Mouse (Mus musculus): ENCODE measurements around the gene Mcm6. TPM values are rescaled to one million over a fixed set of nuclear protein-coding genes. Genes with fewer than 3 reads are reported as not detected.

The Mcm6 gene
- polyA plus RNA-seq, 1 experiment: 76.2 TPM

DNA sequence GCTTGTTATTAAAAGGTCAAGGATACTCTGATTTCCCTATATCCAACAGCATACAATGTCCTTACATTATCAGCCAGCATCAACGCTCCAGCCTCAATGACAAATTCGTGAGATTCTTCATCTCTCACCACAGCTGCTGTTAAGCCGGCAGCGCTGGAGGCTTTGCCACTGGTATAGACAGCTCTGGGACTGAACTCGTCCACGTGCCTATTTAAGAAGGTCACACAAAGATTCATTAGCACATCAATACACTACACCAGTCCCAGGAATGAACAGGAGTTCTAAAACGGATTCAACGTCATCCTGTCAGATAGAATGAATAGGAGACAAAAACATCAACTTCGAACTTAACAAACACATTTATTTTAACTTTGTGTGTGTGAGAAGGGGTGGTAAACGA lies 15.2 kb downstream of the Mcm6 start:
- Histone ChIP-seq H3K4me1 (replicated peaks; ENCODE audit: control insufficient read depth, insufficient read depth, low read length) (no peaks in the 10 kb centered on the region), H3K36me3 (ENCODE audit: control insufficient read depth, insufficient read depth, low read length) (peaks cover 87% of the 10 kb centered on the region)

DNA sequence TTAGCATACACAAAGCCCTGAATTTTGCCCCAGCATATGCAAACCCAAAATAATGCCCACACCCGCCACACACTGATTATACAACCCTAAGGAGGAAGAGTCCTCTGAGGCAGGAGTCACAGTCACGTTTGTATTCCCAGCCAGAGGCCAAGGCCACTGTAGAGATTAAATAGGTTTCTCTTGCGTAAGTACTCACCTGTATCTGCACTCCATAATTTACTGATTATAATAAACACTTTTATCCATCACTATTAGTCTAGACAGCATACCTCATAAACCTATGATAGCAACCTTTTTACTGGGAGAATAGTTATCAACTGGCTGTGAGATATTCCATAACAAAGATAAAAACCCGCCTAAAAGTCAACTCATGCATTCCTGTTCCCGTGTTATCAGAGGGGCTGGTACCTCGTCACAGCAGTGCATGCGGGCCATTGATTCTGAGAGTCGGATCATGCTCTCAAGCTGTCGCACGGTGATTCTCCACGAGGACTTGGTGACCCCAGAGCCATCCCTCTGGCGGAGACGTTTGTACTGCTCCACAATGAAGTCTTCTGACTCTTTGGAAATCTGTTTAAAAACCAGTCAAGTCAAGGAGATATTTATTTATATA lies 21.6 kb downstream of the Mcm6 start:
- no peak for TF ChIP-seq CTCF (IDR thresholded peaks at IDR 0.05; ENCODE audit: borderline replicate concordance, control insufficient read depth, extremely low read depth, insufficient read depth, low read length, poor library complexity)
- no peak for TF ChIP-seq POLR2A (IDR thresholded peaks at IDR 0.05; ENCODE audit: control insufficient read depth, extremely low read depth, insufficient read depth, low read length, poor library complexity)
- DNase-seq: no peak
- 96% methylated on average over 13 of the region's 13 CpGs for WGBS
- H3K36me3 ChIP-seq (ENCODE audit: control insufficient read depth, insufficient read depth, low read length): peaks cover 83% of the 10 kb centered on the region
- H3K27me3 ChIP-seq (ENCODE audit: control insufficient read depth, insufficient read depth, low read length): no peaks in the 10 kb centered on the region
- H3K27ac ChIP-seq (ENCODE audit: control insufficient read depth, insufficient read depth, low read length): no peak overlapping the region
- no peaks in the 10 kb centered on the region for H3K4me1 ChIP-seq (replicated peaks; ENCODE audit: control insufficient read depth, insufficient read depth, low read length)
- H3K4me3 ChIP-seq (ENCODE audit: control insufficient read depth, insufficient read depth, low read length): no peak overlapping the region

More for the DNA sequence above, 15.2 kb downstream of the Mcm6 start:
- H3K27me3 ChIP-seq (ENCODE audit: control insufficient read depth, insufficient read depth, low read length): no peaks in the 10 kb centered on the region
- H3K4me3 ChIP-seq (ENCODE audit: control insufficient read depth, insufficient read depth, low read length): no peak overlapping the region
- DNase-seq: no peak
- no peak for TF ChIP-seq CTCF (IDR thresholded peaks at IDR 0.05; ENCODE audit: borderline replicate concordance, control insufficient read depth, extremely low read depth, insufficient read depth, low read length, poor library complexity)
- TF ChIP-seq POLR2A (IDR thresholded peaks at IDR 0.05; ENCODE audit: control insufficient read depth, extremely low read depth, insufficient read depth, low read length, poor library complexity): no peak
- WGBS: 97% methylated on average over 10 of the region's 10 CpGs
- H3K27ac ChIP-seq (ENCODE audit: control insufficient read depth, insufficient read depth, low read length): no peak overlapping the region

DNA sequence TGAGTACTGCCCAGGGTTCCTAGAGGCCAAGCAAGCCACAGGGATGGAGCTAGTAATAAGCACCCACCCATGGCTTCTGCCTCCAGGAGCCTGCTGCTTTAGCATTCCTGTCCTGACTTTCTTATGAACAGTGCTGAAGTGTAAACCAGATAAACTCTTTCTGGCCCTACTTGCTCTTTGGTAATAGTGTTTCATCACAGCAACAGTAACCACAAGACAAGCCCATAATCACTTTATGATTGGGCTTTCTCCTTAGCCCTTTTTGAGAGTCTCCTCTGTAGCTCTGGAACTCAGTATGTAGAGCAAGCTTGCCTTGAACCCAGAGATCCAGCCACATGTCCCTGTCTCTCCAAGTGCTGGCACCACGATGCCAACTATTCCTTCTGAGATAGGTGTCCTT lies 29.2 kb downstream of the Mcm6 start:
- TF ChIP-seq CTCF (IDR thresholded peaks at IDR 0.05; ENCODE audit: borderline replicate concordance, control insufficient read depth, extremely low read depth, insufficient read depth, low read length, poor library complexity) (no peak), POLR2A (IDR thresholded peaks at IDR 0.05; ENCODE audit: control insufficient read depth, extremely low read depth, insufficient read depth, low read length, poor library complexity) (no peak)
- Histone ChIP-seq H3K27ac (ENCODE audit: control insufficient read depth, insufficient read depth, low read length) (no peak overlapping the region), H3K36me3 (ENCODE audit: control insufficient read depth, insufficient read depth, low read length) (peaks cover 42% of the 10 kb centered on the region), H3K4me1 (replicated peaks; ENCODE audit: control insufficient read depth, insufficient read depth, low read length) (0 out of 2 replicates have a peak, but pooled peaks cover 2% of the 10 kb centered on the region), H3K4me3 (ENCODE audit: control insufficient read depth, insufficient read depth, low read length) (no peak overlapping the region), H3K27me3 (ENCODE audit: control insufficient read depth, insufficient read depth, low read length) (no peaks in the 10 kb centered on the region)
- 96% methylated on average over 1 of the region's 1 CpGs for WGBS
- no peak for DNase-seq

DNA sequence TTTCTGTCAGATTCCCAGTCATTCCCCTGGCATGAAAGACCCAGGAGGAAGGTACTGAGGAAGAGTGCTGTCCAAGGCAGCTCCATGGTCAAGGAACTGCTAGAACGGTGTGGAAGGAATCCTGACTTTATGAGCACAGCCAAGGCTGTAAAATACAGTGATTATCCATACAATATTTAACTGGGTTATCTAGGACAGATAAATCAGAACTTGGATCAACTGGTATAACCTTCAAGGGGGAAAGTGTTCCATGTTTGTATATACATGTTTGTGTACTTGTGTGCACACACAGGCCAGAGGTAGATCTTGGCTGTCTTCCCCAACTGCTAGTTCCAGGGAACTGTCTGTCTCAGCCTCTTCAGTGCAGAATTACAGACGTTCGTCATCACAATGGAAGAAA lies 31.2 kb downstream of the Mcm6 start, which contains the start of gene Lct:
Lct (minus strand) TSS at position 101 of the 400 bp plus-strand sequence.
- H3K4me1 ChIP-seq (replicated peaks; ENCODE audit: control insufficient read depth, insufficient read depth, low read length): 0 out of 2 replicates have a peak, but pooled peaks cover 2% of the 10 kb centered on the region
- no peak within 1 kb of the TSS for H3K4me3 ChIP-seq (ENCODE audit: control insufficient read depth, insufficient read depth, low read length)
- no peaks in the 10 kb centered on the region for H3K27me3 ChIP-seq (ENCODE audit: control insufficient read depth, insufficient read depth, low read length)
- H3K36me3 ChIP-seq (ENCODE audit: control insufficient read depth, insufficient read depth, low read length): peaks cover 21% of the 10 kb centered on the region
- TF ChIP-seq CTCF (IDR thresholded peaks at IDR 0.05; ENCODE audit: borderline replicate concordance, control insufficient read depth, extremely low read depth, insufficient read depth, low read length, poor library complexity): no peak
- no peak for TF ChIP-seq POLR2A (IDR thresholded peaks at IDR 0.05; ENCODE audit: control insufficient read depth, extremely low read depth, insufficient read depth, low read length, poor library complexity)
- no peak within 1 kb of the TSS for H3K27ac ChIP-seq (ENCODE audit: control insufficient read depth, insufficient read depth, low read length)
- WGBS: 89% methylated on average over 3 of the region's 3 CpGs
- no peak for DNase-seq

DNA sequence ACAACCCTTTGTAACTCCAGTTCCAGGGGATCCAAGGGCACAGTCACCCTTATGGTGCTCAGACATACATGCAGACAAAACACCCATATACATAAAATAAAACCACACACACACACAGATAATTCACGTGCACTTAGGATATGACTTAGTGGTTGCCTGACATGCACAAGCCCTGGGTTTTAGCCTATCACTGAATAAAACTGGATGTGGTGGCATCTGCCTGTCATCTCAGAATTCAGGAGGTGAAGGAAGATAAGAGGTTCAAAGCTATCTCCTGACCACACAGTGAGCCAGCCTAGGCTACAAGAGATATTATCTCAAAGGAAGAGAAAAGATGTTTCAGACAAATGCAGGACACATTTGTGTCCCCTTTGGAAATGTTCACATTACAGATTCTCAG lies 32.3 kb downstream of the Mcm6 start:
- 16% methylated on average over 1 of the region's 1 CpGs for WGBS
- Histone ChIP-seq H3K27ac (ENCODE audit: control insufficient read depth, insufficient read depth, low read length) (no peak overlapping the region), H3K4me1 (replicated peaks; ENCODE audit: control insufficient read depth, insufficient read depth, low read length) (0 out of 2 replicates have a peak, but pooled peaks cover 2% of the 10 kb centered on the region), H3K27me3 (ENCODE audit: control insufficient read depth, insufficient read depth, low read length) (no peaks in the 10 kb centered on the region), H3K4me3 (ENCODE audit: control insufficient read depth, insufficient read depth, low read length) (no peak overlapping the region), H3K36me3 (ENCODE audit: control insufficient read depth, insufficient read depth, low read length) (peaks cover 10% of the 10 kb centered on the region)
- no peak for DNase-seq
- no peak for TF ChIP-seq POLR2A (IDR thresholded peaks at IDR 0.05; ENCODE audit: control insufficient read depth, extremely low read depth, insufficient read depth, low read length, poor library complexity)
- no peak for TF ChIP-seq CTCF (IDR thresholded peaks at IDR 0.05; ENCODE audit: borderline replicate concordance, control insufficient read depth, extremely low read depth, insufficient read depth, low read length, poor library complexity)

- Histone ChIP-seq H3K36me3 (ENCODE audit: control insufficient read depth, insufficient read depth, low read length) (no peaks in the 10 kb centered on the region; the same call in 1 of the 2 replicates), H3K27ac (ENCODE audit: control insufficient read depth, insufficient read depth, low read length) (no peak overlapping the region), H3K4me3 (ENCODE audit: control insufficient read depth, insufficient read depth, low read length) (no peak overlapping the region), H3K27me3 (ENCODE audit: control insufficient read depth, insufficient read depth, low read length) (no peaks in the 10 kb centered on the region), H3K4me1 (replicated peaks; ENCODE audit: control insufficient read depth, insufficient read depth, low read length) (0 out of 2 replicates have a peak, but pooled peaks cover 2% of the 10 kb centered on the region)
- WGBS: 94% methylated on average over 2 of the region's 2 CpGs
- TF ChIP-seq CTCF (IDR thresholded peaks at IDR 0.05; ENCODE audit: borderline replicate concordance, control insufficient read depth, extremely low read depth, insufficient read depth, low read length, poor library complexity) (no peak), POLR2A (IDR thresholded peaks at IDR 0.05; ENCODE audit: control insufficient read depth, extremely low read depth, insufficient read depth, low read length, poor library complexity) (no peak)
- DNase-seq: no peak
These were observed 34.7 kb downstream of the Mcm6 start for GRCm38 (mm10) chr1:128324776-128325175.
